Mouse (Mus musculus) megakaryocyte, embryonic 14.5 days (primary cell): ENCODE results near the gene Tbc1d14.

ENCODE experiments used
- FLI1 ChIP-seq: IDR thresholded peaks from 2 replicates; pipeline ENCODE4 v1.6.1; 2012; ENCODE audit warnings: low read length, inconsistent platforms, mixed read lengths
- GATA1 ChIP-seq: IDR thresholded peaks from 3 replicates; pipeline ENCODE4 v1.6.1; 2012; ENCODE audit warnings: mixed read lengths, low read length, inconsistent platforms, borderline replicate concordance

DNA sequence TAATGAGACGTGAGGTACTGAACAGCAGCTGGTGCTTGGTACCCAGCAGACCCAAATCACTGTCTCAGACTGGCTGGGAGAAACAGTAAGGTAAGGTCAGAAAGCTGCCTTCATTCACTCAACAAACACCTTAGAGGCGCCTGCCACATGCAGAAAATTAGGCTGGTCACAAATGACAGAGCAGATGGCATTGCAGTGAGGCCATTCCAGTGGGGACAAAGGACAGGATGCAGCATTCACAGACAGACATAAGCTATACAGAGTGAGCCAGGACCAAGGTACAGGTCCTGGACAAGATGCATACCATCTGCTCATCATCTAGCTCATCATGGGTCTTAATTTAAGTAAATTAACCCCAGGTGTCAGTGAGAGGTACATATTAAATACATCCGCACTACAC, 75.5 kb downstream of the Tbc1d14 start:
- TF ChIP-seq GATA1 (no peak), FLI1 (no peak)
